Comparison of ENCODE assay signal across 23 mouse cellular contexts in genomic region chr9:121909635-121910034, GRCm38 (mm10). TPM values are rescaled to one million over a fixed set of nuclear protein-coding genes. Genes with fewer than 3 reads are reported as not detected.
A peak's percentile ranks its signal among the peaks of the same experiment; 100 is the strongest.
DNase-seq lines count a peak whose midpoint lies in the region; ATAC-seq lines count a peak whose summit lies in the region.
"Had no signal": no experiment of that assay in that cellular context is flagged by ENCODE, and none has a peak within 500 bp of the region (broad histone marks: within the 10 kb centered on the region; RNA-seq: fewer than 3 reads in every experiment).

No protein-coding gene starts in this region.

- peak; percentile 70 for ATAC-seq in megakaryocyte, adult 5-6 weeks (ENCODE audit: poor library complexity, severe bottlenecking)
- ATAC-seq: hindbrain, embryonic 16.5 days; midbrain, embryonic 15.5 days; Patski had no signal

- DNase-seq in heart, adult 11 months, result peak; percentile 87
- DNase-seq in heart, adult 9 months (ENCODE audit: low spot score in 2 of 2), result no peak
- peak; percentile 9 for DNase-seq in urinary bladder, adult 2 months (ENCODE audit: low spot score)
- no peak for DNase-seq in urinary bladder, postnatal 25 days (ENCODE audit: low spot score)
- no peak for DNase-seq in kidney, postnatal 10 days
- DNase-seq in gastrocnemius, postnatal 4 days (ENCODE audit: low spot score in 2 of 2), result no peak
- DNase-seq: cerebellum, adult 9-11 months; gastrocnemius, postnatal 10 days; heart, postnatal 36 days; kidney, adult 18-20 months; kidney, postnatal 14 days; lung, adult 2 months; lung, postnatal 36 days had no signal

RNA-seq across cellular contexts. Expression of gene Cyp8b1, which starts 6.5 kb away (rescaled TPM):
- 0.13 and 0.14 TPM in 2 replicates for polyA plus RNA-seq in urinary bladder, adult 2 months (2012; rRNA removed)
- total RNA-seq in megakaryocyte, adult 5-6 weeks (2015), result not detected in 2 replicates
- 0.18 TPM in 1 of 2 replicates, not detected in the other for total RNA-seq in megakaryocyte, adult 5-6 weeks (2017)
- total RNA-seq in gastrocnemius, postnatal 4 days (2021), result under 1 TPM in 1 of 2 experiments, not detected in 1; 0.26 TPM
- total RNA-seq: gastrocnemius, postnatal 10 days; heart, postnatal 36 days; layer of hippocampus, adult 8-10 months had no signal
- polyA plus RNA-seq: C2C12; forebrain, embryonic 10.5 days; heart, embryonic 12.5 days; hindbrain, embryonic 16.5 days; limb, embryonic 13.5 days; midbrain, embryonic 15.5 days; Patski; testis, adult 2 months had no signal

RNA-seq across cellular contexts. Expression of gene Ackr2, which starts 11.5 kb away (rescaled TPM):
- polyA plus RNA-seq in urinary bladder, adult 2 months (2012; rRNA removed), result 5.0 and 8.7 TPM in 2 replicates
- not detected in 2 replicates for total RNA-seq in megakaryocyte, adult 5-6 weeks (2015)
- total RNA-seq in megakaryocyte, adult 5-6 weeks (2017), result not detected in 2 replicates
- 1 to 10 TPM; 1.8 to 1.9 TPM for total RNA-seq in gastrocnemius, postnatal 4 days (2021)
- polyA plus RNA-seq: C2C12, Patski had no signal

RNA-seq across cellular contexts. Expression of gene Fam198a, which starts 41.2 kb away (rescaled TPM):
- 6.7 and 7.3 TPM in 2 replicates for polyA plus RNA-seq in urinary bladder, adult 2 months (2012; rRNA removed)
- total RNA-seq in megakaryocyte, adult 5-6 weeks (2015), result not detected in 2 replicates
- total RNA-seq in megakaryocyte, adult 5-6 weeks (2017), result not detected in 2 replicates
- total RNA-seq in gastrocnemius, postnatal 4 days (2021), result 10 to 100 TPM; 10.6 to 11.4 TPM
- polyA plus RNA-seq: C2C12 had no signal

RNA-seq across cellular contexts. Expression of gene Higd1a, which starts 51.5 kb away (rescaled TPM):
- polyA plus RNA-seq in urinary bladder, adult 2 months (2012; rRNA removed), result 55.1 and 55.2 TPM in 2 replicates
- 64.0 and 80.3 TPM in 2 replicates for total RNA-seq in megakaryocyte, adult 5-6 weeks (2015)
- 9.5 and 13.5 TPM in 2 replicates for total RNA-seq in megakaryocyte, adult 5-6 weeks (2017)
- 10 to 100 TPM; 61.4 to 67.0 TPM for total RNA-seq in gastrocnemius, postnatal 4 days (2021)

Comparison
In these comparisons a context has a peak if more than half of its experiments do, and no peak if none do; other contexts are left out.
1. DNase-seq: peak in heart, adult 11 months (single experiment) and urinary bladder, adult 2 months (single experiment); none in heart, adult 9 months (0 of 2), urinary bladder, postnatal 25 days (single experiment), kidney, postnatal 10 days (single experiment) and gastrocnemius, postnatal 4 days (0 of 2).
2. RNA of gene Fam198a, which starts 41.2 kb away (total RNA-seq): 10.6 to 11.4 TPM in gastrocnemius, postnatal 4 days; not detected in megakaryocyte, adult 5-6 weeks; every median in the first group is over 10 times any median in the second.